Comparison of ENCODE assay signal across 8 mouse cellular contexts in genomic region chr14:32683982-32684734, GRCm38 (mm10). TPM values are rescaled to one million over a fixed set of nuclear protein-coding genes. Genes with fewer than 3 reads are reported as not detected.
DNase-seq lines count a peak whose midpoint lies in the region; ATAC-seq lines count a peak whose summit lies in the region.

No protein-coding gene starts in this region.

- no peak overlapping the region for H3K27ac ChIP-seq in neural tube, embryonic 12.5 days
- H3K27ac ChIP-seq in kidney, embryonic 15.5 days = no peak overlapping the region

- H3K36me3 ChIP-seq in neural tube, embryonic 12.5 days = no peaks in the 10 kb centered on the region
- H3K36me3 ChIP-seq in kidney, embryonic 15.5 days = no peaks in the 10 kb centered on the region

- ATAC-seq in neural tube, embryonic 12.5 days (ENCODE audit: low FRiP score, low read depth) = peak; percentile 62; the same call in 1 of the 2 replicates
- ATAC-seq in kidney, embryonic 15.5 days (replicated peaks; ENCODE audit: low FRiP score) = 0 out of 2 replicates have a peak, but pooled peaks have one; percentile 22

- H3K27me3 ChIP-seq in neural tube, embryonic 12.5 days (replicated peaks) = no peaks in the 10 kb centered on the region
- 0 out of 2 replicates have a peak, but pooled peaks cover 5% of the 10 kb centered on the region for H3K27me3 ChIP-seq in kidney, embryonic 15.5 days

- no peak overlapping the region for H3K4me3 ChIP-seq in neural tube, embryonic 12.5 days
- H3K4me3 ChIP-seq in kidney, embryonic 15.5 days (replicated peaks) = peak overlapping the region; percentile 17

- DNase-seq in cerebellum, postnatal 25 days = peak; percentile 14 to 29
- DNase-seq in cerebellum, adult 9-11 months = no peak
- no peak for DNase-seq in neural tube, embryonic 10.5 days (ENCODE audit: extremely low spot score, low spot score)
- peak; percentile 16 to 45 for DNase-seq in spleen, postnatal 36 days (ENCODE audit: low spot score in 2 of 2)
- no peak for DNase-seq in yolk sac, embryonic 10.5 days (ENCODE audit: low spot score)
- no peak for DNase-seq in thymus, adult 18-20 months

- WGBS in neural tube, embryonic 12.5 days = 52% methylated on average over 19 of the region's 19 CpGs
- 59% methylated on average over 19 of the region's 19 CpGs for WGBS in kidney, embryonic 15.5 days

- H3K9ac ChIP-seq in neural tube, embryonic 12.5 days = no peak overlapping the region
- H3K9ac ChIP-seq in kidney, embryonic 15.5 days = no peak overlapping the region

- H3K4me2 ChIP-seq in neural tube, embryonic 12.5 days (replicated peaks) = 0 out of 2 replicates have a peak overlapping the region, but pooled peaks have one; percentile 0
- H3K4me2 ChIP-seq in kidney, embryonic 15.5 days = peak overlapping the region; percentile 50

- peaks cover 13% of the 10 kb centered on the region; the same call in 1 of the 2 replicates for H3K4me1 ChIP-seq in neural tube, embryonic 12.5 days
- H3K4me1 ChIP-seq in kidney, embryonic 15.5 days = peaks cover 29% of the 10 kb centered on the region

- no peaks in the 10 kb centered on the region for H3K9me3 ChIP-seq in neural tube, embryonic 12.5 days
- no peaks in the 10 kb centered on the region for H3K9me3 ChIP-seq in kidney, embryonic 15.5 days (replicated peaks)

RNA-seq across cellular contexts. Expression of gene 3425401B19Rik, which starts 0.9 kb away (rescaled TPM):
- polyA plus RNA-seq in neural tube, embryonic 12.5 days (2016; fragmentation: Nextera tagmentation; extraction: Ambion mirVana) = 0.24 and 0.32 TPM in 2 replicates
- 0.14 and 0.31 TPM in 2 replicates for polyA plus RNA-seq in kidney, embryonic 15.5 days (2015; fragmentation: Nextera tagmentation; extraction: Ambion mirVana)

Comparison
In these comparisons a context has a peak if more than half of its experiments do, and no peak if none do; other contexts are left out.
1. DNase-seq: peak in cerebellum, postnatal 25 days (2 of 2) and spleen, postnatal 36 days (2 of 2); none in cerebellum, adult 9-11 months (single experiment), neural tube, embryonic 10.5 days (single experiment), yolk sac, embryonic 10.5 days (single experiment) and thymus, adult 18-20 months (0 of 2).